Mouse (Mus musculus): ENCODE measurements around the gene Rab3c. TPM values are rescaled to one million over a fixed set of nuclear protein-coding genes. Genes with fewer than 3 reads are reported as not detected.

Rab3c gene
- polyA plus RNA-seq, 2 experiments, result 0.03 to 0.31 TPM

DNA sequence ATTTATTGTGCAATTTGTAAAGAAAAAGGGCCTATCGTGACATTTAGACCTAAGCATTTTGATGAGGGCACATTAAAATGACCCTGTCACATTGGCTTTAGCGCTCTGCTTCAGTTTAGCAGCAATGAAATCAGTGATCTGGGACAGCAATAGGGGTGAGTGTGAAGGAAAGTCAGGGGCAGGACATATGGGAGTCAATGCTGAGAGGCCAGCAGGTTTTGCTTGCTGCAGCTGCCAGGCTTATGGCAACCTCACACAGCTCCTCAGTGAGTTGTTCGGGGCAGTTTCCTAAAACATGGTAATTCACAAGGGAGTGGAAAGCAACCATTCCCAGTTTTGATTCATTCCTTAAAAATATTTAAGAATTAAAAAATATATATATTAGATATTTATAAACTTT lies 111.1 kb downstream of the Rab3c start:
- Histone ChIP-seq H3K36me3 (ENCODE audit: control insufficient read depth, insufficient read depth, low read length) (no peaks in the 10 kb centered on the region), H3K4me3 (replicated peaks; ENCODE audit: low read length) (no peak overlapping the region), H3K27ac (replicated peaks; ENCODE audit: low read depth, low read length) (no peak overlapping the region), H3K4me2 (replicated peaks; ENCODE audit: low read depth, low read length, severe bottlenecking) (no peak overlapping the region), H3K9ac (ENCODE audit: low read depth, low read length, severe bottlenecking) (no peak overlapping the region), H3K9me3 (ENCODE audit: control insufficient read depth, low read length) (no peaks in the 10 kb centered on the region), H3K27me3 (ENCODE audit: control insufficient read depth, insufficient read depth, low read length) (no peaks in the 10 kb centered on the region), H3K4me1 (ENCODE audit: control insufficient read depth, insufficient read depth, low read length) (no peaks in the 10 kb centered on the region)
- ATAC-seq (ENCODE audit: low FRiP score, low read depth) (no peak), DNase-seq (ENCODE audit: low spot score) (no peak)
- WGBS, result 84% methylated on average over 3 of the region's 3 CpGs
- TF ChIP-seq POLR2A (IDR thresholded peaks at IDR 0.05; ENCODE audit: borderline replicate concordance, extremely low read depth, insufficient read depth, insufficient read length), result no peak

- DNase-seq (ENCODE audit: low spot score) (no peak), ATAC-seq (ENCODE audit: low FRiP score, low read depth) (no peak)
- Histone ChIP-seq H3K27me3 (ENCODE audit: control insufficient read depth, insufficient read depth, low read length) (no peaks in the 10 kb centered on the region), H3K4me1 (ENCODE audit: control insufficient read depth, insufficient read depth, low read length) (no peaks in the 10 kb centered on the region), H3K4me2 (replicated peaks; ENCODE audit: low read depth, low read length, severe bottlenecking) (no peak overlapping the region), H3K4me3 (replicated peaks; ENCODE audit: low read length) (no peak overlapping the region), H3K27ac (replicated peaks; ENCODE audit: low read depth, low read length) (no peak overlapping the region), H3K36me3 (ENCODE audit: control insufficient read depth, insufficient read depth, low read length) (no peaks in the 10 kb centered on the region), H3K9ac (ENCODE audit: low read depth, low read length, severe bottlenecking) (no peak overlapping the region), H3K9me3 (ENCODE audit: control insufficient read depth, low read length) (no peaks in the 10 kb centered on the region)
- WGBS, result 87% methylated on average over 4 of the region's 4 CpGs
- no peak for TF ChIP-seq POLR2A (IDR thresholded peaks at IDR 0.05; ENCODE audit: borderline replicate concordance, extremely low read depth, insufficient read depth, insufficient read length)
These were observed 111.6 kb downstream of the Rab3c start for GRCm38 (mm10) chr13:110169152-110169551.

- Histone ChIP-seq H3K27me3 (ENCODE audit: control insufficient read depth, insufficient read depth, low read length) (no peaks in the 10 kb centered on the region), H3K9me3 (ENCODE audit: control insufficient read depth, low read length) (no peaks in the 10 kb centered on the region), H3K4me3 (replicated peaks; ENCODE audit: low read length) (no peak overlapping the region), H3K9ac (ENCODE audit: low read depth, low read length, severe bottlenecking) (no peak overlapping the region), H3K27ac (replicated peaks; ENCODE audit: low read depth, low read length) (no peak overlapping the region), H3K4me2 (replicated peaks; ENCODE audit: low read depth, low read length, severe bottlenecking) (no peak overlapping the region), H3K4me1 (ENCODE audit: control insufficient read depth, insufficient read depth, low read length) (no peaks in the 10 kb centered on the region), H3K36me3 (ENCODE audit: control insufficient read depth, insufficient read depth, low read length) (no peaks in the 10 kb centered on the region)
- ATAC-seq (ENCODE audit: low FRiP score, low read depth) (no peak), DNase-seq (ENCODE audit: low spot score) (no peak)
- 79% methylated on average over 4 of the region's 4 CpGs for WGBS
- no peak for TF ChIP-seq POLR2A (IDR thresholded peaks at IDR 0.05; ENCODE audit: borderline replicate concordance, extremely low read depth, insufficient read depth, insufficient read length)
These were observed 112.2 kb downstream of the Rab3c start for GRCm38 (mm10) chr13:110168570-110168969.

DNA sequence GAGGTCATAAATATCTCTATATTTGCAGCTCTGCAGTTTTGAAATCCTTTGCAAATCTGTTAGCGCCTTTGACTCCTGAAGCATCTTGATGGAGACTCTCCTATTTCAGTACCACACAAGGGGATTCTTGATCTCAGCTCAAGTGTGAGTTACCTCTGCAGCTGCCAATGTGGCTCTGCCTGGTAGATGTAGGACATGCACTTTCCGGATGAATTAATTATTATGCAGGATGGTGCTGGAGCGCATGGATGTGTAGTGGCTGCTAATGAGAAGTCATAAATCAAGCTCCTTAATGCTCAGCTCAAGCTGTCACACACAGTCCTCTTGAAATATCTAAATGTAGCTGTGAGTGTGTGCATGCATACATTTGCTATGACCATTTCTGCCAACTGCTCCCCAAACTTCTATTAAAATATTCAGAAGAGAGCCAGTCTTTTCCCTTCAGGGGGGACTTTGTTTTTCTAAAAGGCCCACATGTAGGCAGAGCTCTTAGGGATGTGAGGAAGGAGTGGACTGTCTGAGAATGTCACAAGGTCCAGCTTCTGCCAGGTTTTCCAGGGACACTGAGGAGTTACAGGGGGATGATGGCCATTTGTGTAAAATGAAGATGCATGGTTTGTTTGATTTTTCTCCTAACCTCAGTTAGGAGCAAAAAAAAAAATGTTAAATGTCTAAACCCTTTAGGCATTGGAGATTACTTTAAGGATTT lies 114.0 kb downstream of the Rab3c start:
- Histone ChIP-seq H3K36me3 (ENCODE audit: control insufficient read depth, insufficient read depth, low read length) (no peaks in the 10 kb centered on the region), H3K27me3 (ENCODE audit: control insufficient read depth, insufficient read depth, low read length) (no peaks in the 10 kb centered on the region), H3K27ac (replicated peaks; ENCODE audit: low read depth, low read length) (no peak overlapping the region), H3K4me2 (replicated peaks; ENCODE audit: low read depth, low read length, severe bottlenecking) (no peak overlapping the region), H3K9me3 (ENCODE audit: control insufficient read depth, low read length) (no peaks in the 10 kb centered on the region), H3K9ac (ENCODE audit: low read depth, low read length, severe bottlenecking) (no peak overlapping the region), H3K4me3 (replicated peaks; ENCODE audit: low read length) (no peak overlapping the region), H3K4me1 (ENCODE audit: control insufficient read depth, insufficient read depth, low read length) (no peaks in the 10 kb centered on the region)
- no peak for TF ChIP-seq POLR2A (IDR thresholded peaks at IDR 0.05; ENCODE audit: borderline replicate concordance, extremely low read depth, insufficient read depth, insufficient read length)
- DNase-seq (ENCODE audit: low spot score), result no peak
- WGBS, result 59% methylated on average over 3 of the region's 3 CpGs
- ATAC-seq (ENCODE audit: low FRiP score, low read depth), result no peak

DNA sequence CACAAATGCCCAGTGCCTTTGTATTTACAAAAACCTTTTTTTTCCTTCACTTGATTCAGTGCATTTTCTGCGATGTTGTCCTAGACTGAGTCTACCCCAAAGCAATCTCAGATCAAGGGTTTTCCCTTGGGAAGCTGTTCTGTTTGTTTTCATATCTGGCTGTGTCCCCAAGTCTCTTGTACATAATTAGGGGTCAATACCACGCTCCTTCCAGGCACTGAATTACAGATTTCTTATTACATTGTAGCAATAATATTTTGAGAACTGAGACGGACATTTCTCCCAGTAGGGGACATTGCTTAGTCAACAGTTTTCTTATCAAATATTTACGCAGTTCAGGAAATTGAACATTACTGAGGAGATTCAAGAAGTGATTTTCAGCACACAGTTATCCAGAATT lies 120.8 kb downstream of the Rab3c start:
- no peak for TF ChIP-seq POLR2A (IDR thresholded peaks at IDR 0.05; ENCODE audit: borderline replicate concordance, extremely low read depth, insufficient read depth, insufficient read length)
- H3K9me3 ChIP-seq (ENCODE audit: control insufficient read depth, low read length), result no peaks in the 10 kb centered on the region
- H3K27ac ChIP-seq (replicated peaks; ENCODE audit: low read depth, low read length), result no peak overlapping the region
- no peak overlapping the region for H3K4me2 ChIP-seq (replicated peaks; ENCODE audit: low read depth, low read length, severe bottlenecking)
- H3K4me3 ChIP-seq (replicated peaks; ENCODE audit: low read length), result no peak overlapping the region
- 70% methylated on average over 4 of the region's 4 CpGs for WGBS
- ATAC-seq (ENCODE audit: low FRiP score, low read depth) (no peak), DNase-seq (ENCODE audit: low spot score) (no peak)
- no peaks in the 10 kb centered on the region for H3K36me3 ChIP-seq (ENCODE audit: control insufficient read depth, insufficient read depth, low read length)
- H3K27me3 ChIP-seq (ENCODE audit: control insufficient read depth, insufficient read depth, low read length), result no peaks in the 10 kb centered on the region
- 0 out of 2 replicates have a peak, but pooled peaks cover 3% of the 10 kb centered on the region for H3K4me1 ChIP-seq (ENCODE audit: control insufficient read depth, insufficient read depth, low read length)
- no peak overlapping the region for H3K9ac ChIP-seq (ENCODE audit: low read depth, low read length, severe bottlenecking)

Data from limb, embryonic 14.5 days (tissue).